Mouse (Mus musculus) thymus, adult 2 months (tissue): ENCODE measurements at regions not wholly inside any gene's neighbourhood (a gene's known extent, or its start where the extent isn't known, plus 50 kb on each side); places are given as distances from the start of the nearest gene placed in this dataset.

ENCODE experiments used
- DNase-seq: peaks from one replicate; pipeline ENCODE4 v3.0.0; 2021
- H3K27ac ChIP-seq: fragments of 200-500 bp; 2 replicates; pipeline ENCODE4 v1.5.1; 2012; ENCODE audit warnings: low read length, control low read depth; ENCODE audit not compliant: control insufficient read depth, insufficient read depth
- H3K27me3 ChIP-seq: fragments of 200-500 bp; 2 replicates; pipeline ENCODE4 v1.6.1; 2012; ENCODE audit warnings: mild to moderate bottlenecking, low read length, moderate library complexity, mixed read lengths; ENCODE audit not compliant: control insufficient read depth, insufficient read depth
- H3K36me3 ChIP-seq: fragments of 200-500 bp; 2 replicates; pipeline ENCODE4 v1.6.1; 2012; ENCODE audit warnings: mild to moderate bottlenecking, low read length, moderate library complexity; ENCODE audit not compliant: control insufficient read depth, insufficient read depth
- H3K4me1 ChIP-seq: fragments of 200-500 bp; replicated peaks from 2 replicates; pipeline ENCODE4 v1.6.1; 2012; ENCODE audit warnings: low read length; ENCODE audit not compliant: control insufficient read depth, insufficient read depth
- H3K4me3 ChIP-seq: fragments of 200-500 bp; 2 replicates; pipeline ENCODE4 v1.5.1; 2012; ENCODE audit warnings: mild to moderate bottlenecking, low read length, control low read depth, moderate library complexity; ENCODE audit not compliant: control insufficient read depth, insufficient read depth
- CTCF ChIP-seq: fragments of 200-500 bp; IDR thresholded peaks from 2 replicates; pipeline ENCODE4 v1.5.1; 2012; ENCODE audit warnings: mild to moderate bottlenecking, control low read depth, low read length, moderate library complexity, borderline replicate concordance; ENCODE audit not compliant: control insufficient read depth, poor library complexity, insufficient read depth; ENCODE audit errors: extremely low read depth
- POLR2A ChIP-seq: fragments of 200-500 bp; IDR thresholded peaks from 2 replicates; pipeline ENCODE4 v1.6.1; 2012; ENCODE audit warnings: mild to moderate bottlenecking, low read length, control low read depth, moderate library complexity; ENCODE audit not compliant: control insufficient read depth, poor library complexity, insufficient read depth; ENCODE audit errors: extremely low read depth
- WGBS: fragments of 180-500 bp; shearing (Covaris S2); methylation state at CpG from one replicate; pipeline ENCODE4 v1.1.7; 2018; 5-methylcytosine and 5-hydroxymethylcytosine counted together

- Histone ChIP-seq H3K4me1 (peaks cover 4% of the 10 kb centered on the region), H3K27me3 (no peaks in the 10 kb centered on the region), H3K36me3 (no peaks in the 10 kb centered on the region), H3K27ac (no peak overlapping the region), H3K4me3 (no peak overlapping the region)
- 89% methylated on average over 3 of the region's 3 CpGs for WGBS
- TF ChIP-seq POLR2A (no peak), CTCF (no peak)
- no peak for DNase-seq
Measured at GRCm38 (mm10) chr13:101513354-101513753, 254.7 kb downstream of the Pik3r1 start.

GRCm38 (mm10) chr13:101509946-101510345 is 258.1 kb downstream of the Pik3r1 start:
- Histone ChIP-seq H3K36me3 (no peaks in the 10 kb centered on the region), H3K4me3 (no peak overlapping the region), H3K4me1 (peaks cover 10% of the 10 kb centered on the region), H3K27ac (no peak overlapping the region; the same call in 1 of the 2 replicates), H3K27me3 (no peaks in the 10 kb centered on the region)
- 0% methylated on average over 1 of the region's 1 CpGs for WGBS
- TF ChIP-seq POLR2A: no peak
- TF ChIP-seq CTCF: no peak
- peak; percentile 71 for DNase-seq

- H3K36me3 ChIP-seq: no peaks in the 10 kb centered on the region
- H3K4me3 ChIP-seq: no peak overlapping the region
- H3K27me3 ChIP-seq: no peaks in the 10 kb centered on the region
- TF ChIP-seq POLR2A: no peak
- TF ChIP-seq CTCF: no peak
- DNase-seq: no peak
- H3K27ac ChIP-seq: no peak overlapping the region
- H3K4me1 ChIP-seq: peaks cover 10% of the 10 kb centered on the region
Measured at GRCm38 (mm10) chr13:101508331-101508730, 259.7 kb downstream of the Pik3r1 start.

GRCm38 (mm10) chr13:101506696-101507095 is 261.3 kb downstream of the Pik3r1 start:
- no peaks in the 10 kb centered on the region for H3K36me3 ChIP-seq
- H3K4me1 ChIP-seq: peaks cover 10% of the 10 kb centered on the region
- no peak for DNase-seq
- H3K27me3 ChIP-seq: no peaks in the 10 kb centered on the region
- H3K27ac ChIP-seq: no peak overlapping the region
- TF ChIP-seq POLR2A (no peak), CTCF (no peak)
- no peak overlapping the region for H3K4me3 ChIP-seq

- no peaks in the 10 kb centered on the region for H3K27me3 ChIP-seq
- no peak overlapping the region for H3K27ac ChIP-seq
- WGBS: 96% methylated on average over 1 of the region's 1 CpGs
- no peaks in the 10 kb centered on the region for H3K36me3 ChIP-seq
- no peak for DNase-seq
- no peak overlapping the region for H3K4me3 ChIP-seq
- peaks cover 7% of the 10 kb centered on the region for H3K4me1 ChIP-seq
- TF ChIP-seq CTCF (no peak), POLR2A (no peak)
Measured at GRCm38 (mm10) chr13:101505054-101505453, 263.0 kb downstream of the Pik3r1 start.

- H3K4me3 ChIP-seq: no peak overlapping the region
- DNase-seq: no peak
- H3K4me1 ChIP-seq: peaks cover 6% of the 10 kb centered on the region
- no peaks in the 10 kb centered on the region for H3K36me3 ChIP-seq
- WGBS: 82% methylated on average over 5 of the region's 5 CpGs
- TF ChIP-seq POLR2A: no peak
- no peak for TF ChIP-seq CTCF
- no peaks in the 10 kb centered on the region for H3K27me3 ChIP-seq
- H3K27ac ChIP-seq: no peak overlapping the region
Measured at GRCm38 (mm10) chr13:101504241-101504640, 263.8 kb downstream of the Pik3r1 start.

GRCm38 (mm10) chr13:101501845-101502284 is 266.2 kb downstream of the Pik3r1 start:
- WGBS: 75% methylated on average over 5 of the region's 5 CpGs
- Histone ChIP-seq H3K27me3 (no peaks in the 10 kb centered on the region), H3K27ac (no peak overlapping the region), H3K4me1 (peaks cover 6% of the 10 kb centered on the region), H3K4me3 (no peak overlapping the region), H3K36me3 (no peaks in the 10 kb centered on the region)
- no peak for DNase-seq
- TF ChIP-seq CTCF (no peak), POLR2A (no peak)
